Mouse (Mus musculus) myocyte (in vitro differentiated cells): ENCODE measurements around the gene Rtl8c.

Source experiments
- E2F4 ChIP-seq: IDR thresholded peaks from one replicate; pipeline ENCODE4 v1.6.1; 2011; ENCODE audit warnings: mild to moderate bottlenecking, control low read depth, moderate library complexity; ENCODE audit not compliant: insufficient read depth
- MAX ChIP-seq: IDR thresholded peaks from one replicate; pipeline ENCODE4 v1.6.1; 2011; ENCODE audit warnings: low read depth, mild to moderate bottlenecking, control low read depth
- MYOG ChIP-seq, 3 experiments: IDR thresholded peaks; one replicate each; pipeline ENCODE4 v1.6.1; 2011; ENCODE audit warnings: control low read depth in 2 of 3, low read depth in 2 of 3, mild to moderate bottlenecking in 2 of 3; ENCODE audit not compliant: insufficient read length in 2 of 3, control insufficient read depth in 1 of 3, insufficient read depth in 1 of 3
- POLR2A ChIP-seq: IDR thresholded peaks from one replicate; pipeline ENCODE4 v1.6.1; 2011; ENCODE audit warnings: low read depth, mild to moderate bottlenecking, control low read depth, moderate library complexity; ENCODE audit not compliant: insufficient read length
- TCF12 ChIP-seq: IDR thresholded peaks from one replicate; pipeline ENCODE4 v1.6.1; 2011; ENCODE audit warnings: mild to moderate bottlenecking, control low read depth; ENCODE audit not compliant: poor library complexity, insufficient read depth, severe bottlenecking
- TCF3 ChIP-seq: IDR thresholded peaks from one replicate; pipeline ENCODE4 v1.6.1; 2011; ENCODE audit warnings: low read depth, control low read depth; ENCODE audit not compliant: insufficient read length
- USF1 ChIP-seq: IDR thresholded peaks from one replicate; pipeline ENCODE4 v1.6.1; 2011; ENCODE audit warnings: low read depth, mild to moderate bottlenecking, control low read depth, moderate library complexity

DNA sequence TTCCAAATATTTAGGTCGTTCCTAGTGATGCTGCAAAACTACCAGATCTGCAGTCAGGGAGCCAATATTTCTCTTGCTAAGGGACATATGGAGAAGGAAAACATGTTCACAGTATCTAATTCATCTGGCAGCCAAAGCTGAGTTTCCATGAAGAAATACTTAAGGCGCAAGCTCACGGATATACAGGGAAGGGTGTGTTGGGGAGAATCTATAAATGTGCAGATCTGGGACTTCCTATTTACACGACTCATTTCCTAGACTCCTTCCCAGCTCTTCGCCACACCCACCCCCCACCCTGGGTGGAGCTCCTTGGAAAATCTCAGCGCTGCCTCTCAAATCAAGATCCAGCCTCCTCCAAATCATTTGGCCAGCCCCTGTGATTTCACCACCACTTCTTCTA is 38.1 kb downstream of the Rtl8c start:
- TF ChIP-seq POLR2A (no peak), TCF12 (no peak), MYOG (IDR thresholded peaks at IDR 0.05; ENCODE audit: control insufficient read depth in 1 of 3, insufficient read depth in 1 of 3, insufficient read length in 2 of 3, low read depth in 2 of 3) (no peak), TCF3 (no peak), E2F4 (no peak), USF1 (no peak), MAX (no peak)
